Mouse (Mus musculus) liver, postnatal 0 days (tissue): ENCODE data around the gene C1qtnf6. TPM values are rescaled to one million over a fixed set of nuclear protein-coding genes. Genes with fewer than 3 reads are reported as not detected.

Experiments used
- ATAC-seq: fragments of 200-750 bp; cut with Nextera tagmentation; 2 replicates; pipeline ENCODE4 v1.8.0; 2017; ENCODE audit warnings: mild to moderate bottlenecking, moderate library complexity
- DNase-seq: peaks from one replicate; pipeline ENCODE4 v3.0.0-alpha.2; 2016
- H3K27ac ChIP-seq: fragments of 300-500 bp; sonication (generic); 2 replicates; pipeline ENCODE4 v1.5.1; 2014; ENCODE audit warnings: antibody characterized with exemption, moderate library complexity, mild to moderate bottlenecking, low read depth
- H3K27me3 ChIP-seq: fragments of 300-500 bp; sonication (generic); 2 replicates; pipeline ENCODE4 v1.6.1; 2014; ENCODE audit warnings: low read length, control low read depth, mixed read lengths; ENCODE audit not compliant: insufficient read depth
- H3K36me3 ChIP-seq: fragments of 300-500 bp; sonication (generic); replicated peaks from 2 replicates; pipeline ENCODE4 v1.6.1; 2014; ENCODE audit warnings: mild to moderate bottlenecking, control low read depth, low read length, moderate library complexity, mixed read lengths; ENCODE audit not compliant: insufficient read depth
- H3K4me1 ChIP-seq: fragments of 300-500 bp; sonication (generic); 2 replicates; pipeline ENCODE4 v1.6.1; 2014; ENCODE audit warnings: antibody characterized with exemption, mild to moderate bottlenecking, control low read depth; ENCODE audit not compliant: insufficient read depth
- H3K4me2 ChIP-seq: fragments of 300-500 bp; sonication (generic); 2 replicates; pipeline ENCODE4 v1.6.1; 2014; ENCODE audit warnings: low read depth, mild to moderate bottlenecking, low read length, moderate library complexity, mixed read lengths
- H3K4me3 ChIP-seq: fragments of 300-500 bp; sonication (generic); 2 replicates; pipeline ENCODE4 v1.5.1; 2014; ENCODE audit warnings: low read depth, low read length
- H3K9ac ChIP-seq: fragments of 300-500 bp; sonication (generic); replicated peaks from 2 replicates; pipeline ENCODE4 v1.6.1; 2014; ENCODE audit warnings: mild to moderate bottlenecking, moderate library complexity
- H3K9me3 ChIP-seq: fragments of 300-500 bp; sonication (generic); 2 replicates; pipeline ENCODE4 v1.6.1; 2016; ENCODE audit warnings: mild to moderate bottlenecking, control low read depth, low read length, mixed read lengths
- CTCF ChIP-seq: sonication (generic); IDR thresholded peaks from 2 replicates; pipeline ENCODE4 v1.5.1; 2016; ENCODE audit warnings: antibody characterized with exemption, low read depth
- EP300 ChIP-seq: IDR thresholded peaks from 2 replicates; pipeline ENCODE4 v1.6.1; 2016; ENCODE audit warnings: antibody characterized with exemption, low read depth, mild to moderate bottlenecking
- WGBS: fragments of 180-500 bp; shearing (Covaris S2); extraction: QIAGEN DNeasy Blood & Tissue Kit; methylation state at CpG from one replicate; pipeline ENCODE4 v1.1.7; 2014; ENCODE audit not compliant: insufficient replicate concordance; 5-methylcytosine and 5-hydroxymethylcytosine counted together
- polyA plus RNA-seq: library from polyadenylated mRNA; unstranded; fragments of >200 nt; fragmentation: Nextera tagmentation; extraction: Ambion mirVana; gene quantifications from 2 replicates; pipeline ENCODE4 v1.2.1, GENCODE M21; 2015

C1qtnf6 gene
- polyA plus RNA-seq, 1 experiment from 2014 or later = 4.3 TPM

DNA sequence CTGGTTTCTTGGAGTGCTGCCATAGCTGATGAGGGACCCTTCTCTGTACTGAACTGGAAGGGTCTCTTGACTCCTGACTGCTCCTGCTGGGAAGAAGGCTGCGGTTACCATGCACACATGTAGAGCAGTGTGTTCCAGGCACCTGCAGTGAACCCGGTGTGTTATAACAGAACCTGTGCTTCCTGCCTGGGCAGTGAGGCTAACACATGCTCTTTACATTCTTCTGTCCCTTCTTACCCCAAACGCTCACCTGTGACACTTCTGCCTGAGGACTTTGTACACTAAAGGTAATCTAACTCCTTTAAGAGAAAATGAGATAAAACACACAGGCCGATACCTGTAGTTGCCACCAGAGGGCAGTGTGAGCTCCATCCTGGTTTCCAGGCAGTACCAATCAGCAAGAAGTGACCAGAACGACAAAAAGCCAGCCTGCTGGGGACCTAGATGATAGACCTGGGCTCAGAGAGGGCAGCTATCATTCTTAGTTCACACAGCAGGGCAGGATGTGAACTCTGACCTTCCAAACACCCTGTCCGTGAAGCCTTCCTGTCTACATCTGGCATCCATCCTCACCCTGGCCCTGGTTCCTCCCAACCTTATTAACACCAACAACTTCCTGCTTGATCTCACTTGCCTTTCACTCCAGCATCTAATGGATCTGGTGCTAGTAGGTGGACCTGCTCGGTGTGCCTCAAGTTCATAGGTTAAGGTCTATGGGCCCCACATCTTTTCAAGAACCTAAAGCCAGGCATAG, 16.6 kb downstream of the C1qtnf6 start:
- H3K4me1 ChIP-seq = peaks cover 24% of the 10 kb centered on the region
- H3K27me3 ChIP-seq = no peaks in the 10 kb centered on the region
- no peaks in the 10 kb centered on the region for H3K9me3 ChIP-seq
- no peak overlapping the region for H3K4me2 ChIP-seq
- H3K9ac ChIP-seq = no peak overlapping the region
- peak; percentile 53 for ATAC-seq
- 27% methylated on average over 7 of the region's 7 CpGs for WGBS
- TF ChIP-seq EP300 = no peak
- TF ChIP-seq CTCF = peak; percentile 95
- no peak overlapping the region for H3K4me3 ChIP-seq
- peak; percentile 82 for DNase-seq
- no peaks in the 10 kb centered on the region for H3K36me3 ChIP-seq
- no peak overlapping the region for H3K27ac ChIP-seq

DNA sequence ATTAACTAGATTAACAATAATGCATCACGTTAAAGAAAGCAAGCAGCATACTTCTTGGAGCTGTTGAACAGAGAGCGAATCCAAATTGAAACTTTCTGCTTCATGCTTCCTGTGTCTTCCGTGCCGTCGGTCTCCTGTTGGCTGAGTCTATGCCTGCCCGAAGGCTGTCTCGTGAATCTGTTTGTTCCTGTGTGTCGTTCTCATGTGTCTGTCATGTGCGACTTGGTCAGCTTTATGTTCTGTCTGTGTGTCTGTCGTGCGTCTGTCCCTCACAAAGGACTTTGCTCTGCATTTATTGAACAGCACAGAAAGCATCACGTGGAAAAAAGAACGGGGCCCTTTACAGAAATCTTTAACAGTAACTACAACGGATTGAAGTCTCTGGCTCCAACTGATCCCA, 18.2 kb downstream of the C1qtnf6 start:
- no peak overlapping the region for H3K4me2 ChIP-seq
- no peak overlapping the region for H3K9ac ChIP-seq
- H3K4me1 ChIP-seq = peaks cover 24% of the 10 kb centered on the region
- H3K27me3 ChIP-seq = no peaks in the 10 kb centered on the region
- H3K36me3 ChIP-seq = no peaks in the 10 kb centered on the region
- peak; percentile 74 for ATAC-seq
- peak; percentile 34 for DNase-seq
- peak overlapping the region; percentile 30 for H3K27ac ChIP-seq
- H3K4me3 ChIP-seq = no peak overlapping the region
- no peaks in the 10 kb centered on the region for H3K9me3 ChIP-seq
- WGBS = 65% methylated on average over 14 of the region's 14 CpGs
- TF ChIP-seq CTCF (no peak), EP300 (no peak)

DNA sequence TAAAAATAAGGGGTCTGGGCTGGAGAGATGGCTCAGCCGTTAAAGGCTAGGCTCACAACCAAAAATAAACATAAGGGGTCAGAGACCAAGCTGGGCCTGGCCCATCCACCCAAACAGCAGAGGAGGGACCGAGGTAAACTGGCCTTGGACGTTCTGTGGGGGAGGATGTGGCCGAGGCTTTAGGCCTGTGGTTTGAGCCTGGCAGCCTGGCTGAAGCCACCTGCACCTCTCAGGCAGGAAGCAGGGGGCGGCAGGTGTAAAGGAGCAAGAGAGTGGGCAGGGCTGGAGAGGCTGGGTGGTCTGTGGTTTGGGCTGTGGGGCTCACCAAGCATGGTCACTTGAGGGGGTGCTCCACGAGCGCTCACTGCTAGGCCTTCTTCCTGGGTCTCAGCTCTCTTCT, 19.3 kb downstream of the C1qtnf6 start:
- Histone ChIP-seq H3K4me3 (no peak overlapping the region), H3K27ac (peak overlapping the region; percentile 30), H3K27me3 (no peaks in the 10 kb centered on the region), H3K9me3 (no peaks in the 10 kb centered on the region), H3K4me2 (no peak overlapping the region), H3K36me3 (no peaks in the 10 kb centered on the region), H3K9ac (no peak overlapping the region), H3K4me1 (peaks cover 24% of the 10 kb centered on the region)
- TF ChIP-seq EP300 = no peak
- TF ChIP-seq CTCF = no peak
- DNase-seq (no peak), ATAC-seq (no peak)
- 47% methylated on average over 7 of the region's 7 CpGs for WGBS

DNA sequence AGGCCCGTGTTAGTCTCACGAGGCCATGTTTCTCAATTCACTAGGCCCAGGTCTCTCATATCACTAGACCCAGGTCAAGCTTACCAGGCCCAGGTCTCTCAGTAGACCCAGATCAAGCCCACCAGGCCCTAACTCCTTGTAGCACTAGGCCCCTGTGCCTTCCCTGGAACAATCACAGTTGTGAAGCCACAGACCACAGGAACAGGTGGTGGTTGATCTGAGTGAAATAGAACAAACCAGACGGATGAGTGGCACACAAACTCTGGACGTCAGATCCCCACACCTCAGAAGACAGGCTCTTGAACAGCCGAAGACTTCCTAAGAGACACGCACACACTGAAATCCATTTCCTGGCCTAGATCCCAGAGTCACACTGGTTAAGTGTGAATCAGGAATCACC, 20.5 kb downstream of the C1qtnf6 start:
- ATAC-seq (no peak), DNase-seq (no peak)
- Histone ChIP-seq H3K9ac (no peak overlapping the region), H3K4me3 (no peak overlapping the region), H3K4me2 (no peak overlapping the region), H3K36me3 (no peaks in the 10 kb centered on the region), H3K27ac (peak overlapping the region; percentile 29; the same call in 1 of the 2 replicates), H3K4me1 (peaks cover 24% of the 10 kb centered on the region), H3K27me3 (no peaks in the 10 kb centered on the region), H3K9me3 (no peaks in the 10 kb centered on the region)
- no peak for TF ChIP-seq EP300
- TF ChIP-seq CTCF = no peak
- WGBS = 64% methylated on average over 6 of the region's 6 CpGs

- WGBS = 45% methylated on average over 8 of the region's 8 CpGs
- Histone ChIP-seq H3K4me1 (peaks cover 24% of the 10 kb centered on the region), H3K27me3 (no peaks in the 10 kb centered on the region), H3K36me3 (no peaks in the 10 kb centered on the region), H3K27ac (no peak overlapping the region), H3K4me3 (no peak overlapping the region), H3K9me3 (no peaks in the 10 kb centered on the region), H3K9ac (no peak overlapping the region), H3K4me2 (no peak overlapping the region)
- ATAC-seq (no peak), DNase-seq (peak; percentile 28)
- TF ChIP-seq EP300 (no peak), CTCF (no peak)
These were observed 21.1 kb downstream of the C1qtnf6 start for GRCm38 (mm10) chr15:78510121-78510576.

- no peaks in the 10 kb centered on the region for H3K9me3 ChIP-seq
- H3K27me3 ChIP-seq = no peaks in the 10 kb centered on the region
- no peak overlapping the region for H3K9ac ChIP-seq
- no peak overlapping the region for H3K4me3 ChIP-seq
- WGBS = 58% methylated on average over 12 of the region's 12 CpGs
- H3K27ac ChIP-seq = no peak overlapping the region
- ATAC-seq (no peak), DNase-seq (no peak)
- H3K36me3 ChIP-seq = no peaks in the 10 kb centered on the region
- H3K4me1 ChIP-seq = peaks cover 23% of the 10 kb centered on the region
- H3K4me2 ChIP-seq = no peak overlapping the region
- TF ChIP-seq CTCF (no peak), EP300 (no peak)
These were observed 21.8 kb downstream of the C1qtnf6 start for GRCm38 (mm10) chr15:78509297-78509899.
